Mouse (Mus musculus): ENCODE measurements around the gene Slc29a2. TPM values are rescaled to one million over a fixed set of nuclear protein-coding genes. Genes with fewer than 3 reads are reported as not detected.
A peak's percentile ranks its signal among the peaks of the same experiment; 100 is the strongest.

Gene Slc29a2
- polyA plus RNA-seq, 1 experiment from 2014 or later: 7.4 TPM

DNA sequence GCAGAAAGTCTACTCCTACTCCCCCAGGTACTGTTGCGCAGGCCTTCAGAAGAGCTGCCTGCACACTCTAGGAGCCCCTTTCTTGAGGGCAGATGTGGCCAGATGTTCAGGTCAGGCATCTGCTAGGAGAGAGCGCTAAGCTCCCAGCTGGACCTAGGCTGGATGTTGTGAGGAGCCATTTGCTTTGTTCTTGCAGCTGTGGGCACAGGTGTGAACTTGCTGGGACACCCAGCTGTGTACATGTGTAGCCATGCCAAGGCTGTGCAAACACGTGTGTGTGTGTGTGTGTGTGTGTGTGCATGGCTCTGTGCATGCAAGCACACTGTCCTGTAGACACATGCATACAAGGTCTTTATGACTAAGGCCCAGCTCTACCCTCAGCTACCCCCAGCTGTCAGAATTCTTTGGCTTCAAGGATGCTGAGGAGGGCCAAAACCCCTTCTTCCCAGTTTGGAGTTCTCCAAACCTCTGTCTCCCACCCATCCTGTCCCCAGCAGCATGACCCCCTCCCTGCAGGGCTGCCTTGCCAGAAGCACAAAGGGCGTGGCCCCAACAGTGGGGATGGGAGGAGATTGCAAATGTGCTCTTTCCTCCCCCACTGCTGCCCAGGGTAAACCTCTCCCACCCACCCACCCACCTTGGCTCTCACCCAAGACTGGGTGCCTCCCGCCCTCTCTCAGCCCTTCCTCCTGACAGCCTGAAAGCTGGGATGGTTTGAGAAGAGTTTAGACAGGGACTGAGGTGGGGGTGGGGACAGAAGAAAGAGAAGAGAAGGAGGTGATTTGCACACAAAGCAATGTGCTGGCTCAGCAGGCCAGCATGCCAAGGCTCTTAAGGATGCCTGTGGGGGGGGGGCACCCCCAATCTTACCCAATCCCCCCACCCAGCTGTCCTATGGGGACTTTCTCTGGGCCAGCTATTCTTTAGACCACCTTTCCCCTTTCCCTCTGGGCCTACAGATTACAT, 37.0 kb downstream of the Slc29a2 start:
- no peaks in the 10 kb centered on the region for H3K9me3 ChIP-seq (replicated peaks; ENCODE audit: control insufficient read depth, low read length)
- no peak overlapping the region for H3K9ac ChIP-seq (ENCODE audit: low read length)
- H3K27ac ChIP-seq (ENCODE audit: low read depth, low read length): 0 out of 2 replicates have a peak overlapping the region, but pooled peaks have one; percentile 9
- no peak overlapping the region for H3K4me2 ChIP-seq (ENCODE audit: low read length)
- ATAC-seq (no peak), DNase-seq (ENCODE audit: low spot score) (peak; percentile 33)
- H3K4me1 ChIP-seq (ENCODE audit: control insufficient read depth, insufficient read depth, low read length): peaks cover 6% of the 10 kb centered on the region; the same call in 1 of the 2 replicates
- H3K36me3 ChIP-seq (ENCODE audit: control insufficient read depth, insufficient read depth, low read length): no peaks in the 10 kb centered on the region
- 39% methylated on average over 5 of the region's 5 CpGs for WGBS
- no peak overlapping the region for H3K4me3 ChIP-seq (ENCODE audit: low read depth, low read length)
- no peaks in the 10 kb centered on the region for H3K27me3 ChIP-seq (replicated peaks; ENCODE audit: control insufficient read depth, insufficient read depth, low read length)

DNA sequence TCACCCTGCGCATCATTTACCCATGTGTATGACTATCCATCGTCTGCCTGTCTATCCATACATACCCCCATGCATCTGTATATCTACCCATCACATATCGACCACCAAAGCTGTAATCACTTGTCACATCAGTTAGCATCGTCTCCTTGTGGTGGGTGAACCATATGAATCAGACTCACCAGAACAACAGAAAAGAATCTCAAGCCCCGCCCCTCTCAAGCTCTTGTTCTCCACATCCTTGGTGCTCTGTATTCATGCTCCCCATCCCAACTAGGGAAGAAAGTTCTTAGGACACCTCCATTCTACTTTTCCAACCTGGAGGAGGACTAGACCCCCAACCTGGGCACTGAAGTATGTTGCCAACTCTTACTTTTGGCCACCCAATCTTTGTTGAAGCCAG, 38.4 kb downstream of the Slc29a2 start:
- Histone ChIP-seq H3K4me2 (ENCODE audit: low read length) (no peak overlapping the region), H3K27me3 (replicated peaks; ENCODE audit: control insufficient read depth, insufficient read depth, low read length) (0 out of 2 replicates have a peak, but pooled peaks cover 3% of the 10 kb centered on the region), H3K9ac (ENCODE audit: low read length) (no peak overlapping the region), H3K27ac (ENCODE audit: low read depth, low read length) (no peak overlapping the region), H3K9me3 (replicated peaks; ENCODE audit: control insufficient read depth, low read length) (no peaks in the 10 kb centered on the region), H3K4me3 (ENCODE audit: low read depth, low read length) (no peak overlapping the region), H3K4me1 (ENCODE audit: control insufficient read depth, insufficient read depth, low read length) (peaks cover 6% of the 10 kb centered on the region; the same call in 1 of the 2 replicates), H3K36me3 (ENCODE audit: control insufficient read depth, insufficient read depth, low read length) (no peaks in the 10 kb centered on the region)
- ATAC-seq: no peak
- no peak for DNase-seq (ENCODE audit: low spot score)
- WGBS: 83% methylated on average over 5 of the region's 5 CpGs

DNA sequence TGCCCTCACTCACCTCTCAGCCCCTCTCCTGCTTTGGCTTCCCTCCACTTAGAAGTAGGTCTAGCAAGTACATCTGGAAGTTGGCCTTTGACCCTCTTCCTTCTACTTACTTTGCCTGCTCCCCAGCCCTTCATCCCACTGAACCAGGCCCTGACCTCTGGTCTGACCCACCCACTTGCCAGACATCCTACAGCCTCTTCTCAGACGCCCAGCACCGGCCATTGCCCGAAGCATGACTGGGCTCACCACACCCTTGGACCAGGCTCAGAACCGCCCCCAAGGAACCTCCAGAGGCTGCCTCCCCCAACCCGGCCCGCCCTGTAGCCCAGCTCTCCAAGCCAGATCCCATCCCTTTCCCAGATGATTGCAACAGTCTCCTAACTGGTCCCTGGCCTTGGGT, 38.8 kb downstream of the Slc29a2 start:
- H3K9me3 ChIP-seq (replicated peaks; ENCODE audit: control insufficient read depth, low read length): no peaks in the 10 kb centered on the region
- no peak overlapping the region for H3K9ac ChIP-seq (ENCODE audit: low read length)
- H3K36me3 ChIP-seq (ENCODE audit: control insufficient read depth, insufficient read depth, low read length): no peaks in the 10 kb centered on the region
- no peak overlapping the region for H3K27ac ChIP-seq (ENCODE audit: low read depth, low read length)
- peaks cover 8% of the 10 kb centered on the region; the same call in 1 of the 2 replicates for H3K4me1 ChIP-seq (ENCODE audit: control insufficient read depth, insufficient read depth, low read length)
- H3K27me3 ChIP-seq (replicated peaks; ENCODE audit: control insufficient read depth, insufficient read depth, low read length): 0 out of 2 replicates have a peak, but pooled peaks cover 4% of the 10 kb centered on the region
- no peak for DNase-seq (ENCODE audit: low spot score)
- no peak overlapping the region for H3K4me2 ChIP-seq (ENCODE audit: low read length)
- 86% methylated on average over 6 of the region's 6 CpGs for WGBS
- no peak overlapping the region for H3K4me3 ChIP-seq (ENCODE audit: low read depth, low read length)
- no peak for ATAC-seq

DNA sequence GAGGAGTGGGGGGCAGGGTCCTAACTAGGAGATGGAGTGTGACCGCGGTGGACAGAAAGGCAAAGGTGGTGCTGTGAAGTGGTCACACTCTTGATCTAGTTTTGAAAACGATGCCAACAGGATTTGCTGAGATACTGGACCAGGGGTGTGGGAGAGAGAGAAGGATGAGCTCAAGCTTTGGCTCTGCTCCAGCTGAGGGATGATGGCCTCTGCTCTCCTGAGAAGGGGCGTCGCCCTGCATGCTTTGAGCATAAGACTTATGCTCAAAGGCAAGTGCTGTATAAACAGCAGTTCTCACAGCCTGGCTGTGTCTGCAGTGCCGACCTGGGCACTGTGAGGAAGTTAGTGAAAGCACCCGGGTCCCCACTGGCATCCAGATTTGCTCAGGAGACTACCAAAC, 41.4 kb downstream of the Slc29a2 start:
- H3K27me3 ChIP-seq (replicated peaks; ENCODE audit: control insufficient read depth, insufficient read depth, low read length): peaks cover 15% of the 10 kb centered on the region
- DNase-seq (ENCODE audit: low spot score): no peak
- ATAC-seq: no peak
- no peaks in the 10 kb centered on the region for H3K36me3 ChIP-seq (ENCODE audit: control insufficient read depth, insufficient read depth, low read length)
- no peak overlapping the region for H3K4me2 ChIP-seq (ENCODE audit: low read length)
- WGBS: 75% methylated on average over 7 of the region's 7 CpGs
- peaks cover 14% of the 10 kb centered on the region; the same call in 1 of the 2 replicates for H3K4me1 ChIP-seq (ENCODE audit: control insufficient read depth, insufficient read depth, low read length)
- no peak overlapping the region for H3K9ac ChIP-seq (ENCODE audit: low read length)
- no peak overlapping the region for H3K27ac ChIP-seq (ENCODE audit: low read depth, low read length)
- no peaks in the 10 kb centered on the region for H3K9me3 ChIP-seq (replicated peaks; ENCODE audit: control insufficient read depth, low read length)
- H3K4me3 ChIP-seq (ENCODE audit: low read depth, low read length): no peak overlapping the region

DNA sequence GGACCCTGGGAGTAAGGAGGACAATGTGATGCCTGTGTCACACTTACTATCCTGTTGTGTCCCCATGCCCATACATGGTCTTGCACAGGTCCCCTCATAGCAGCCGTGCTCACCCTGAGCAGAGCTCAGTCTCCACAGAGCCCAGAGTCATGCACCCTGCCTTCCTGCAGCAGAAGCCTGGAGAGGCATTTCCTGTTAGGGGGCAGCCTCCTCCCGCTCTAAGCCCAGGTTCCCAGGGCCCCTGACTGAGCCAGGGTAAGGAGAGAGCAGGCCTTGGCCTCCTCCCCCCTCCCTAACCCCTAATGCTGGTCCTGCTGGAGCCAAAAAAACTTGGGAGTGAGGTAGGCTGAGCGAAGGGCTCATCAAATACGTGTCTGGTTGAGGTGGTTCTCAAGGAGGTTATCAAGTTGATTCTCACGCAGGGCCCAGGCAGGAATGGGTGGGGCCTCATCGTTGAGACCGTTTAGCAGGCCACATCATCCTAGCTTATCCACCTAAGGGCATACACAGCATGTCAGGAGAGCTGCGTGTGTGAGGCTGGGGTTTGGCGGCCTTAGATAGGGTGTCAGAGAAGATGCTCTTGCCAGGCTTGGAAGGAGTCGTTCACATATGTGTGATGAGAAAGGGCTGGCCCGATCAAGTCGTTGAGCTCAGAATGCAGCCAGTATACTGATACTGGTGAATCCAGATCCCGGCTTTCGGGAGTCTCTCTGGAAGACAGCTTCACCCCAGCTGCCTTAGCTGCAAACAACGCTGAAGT, 43.6 kb downstream of the Slc29a2 start:
- Histone ChIP-seq H3K27ac (ENCODE audit: low read depth, low read length) (no peak overlapping the region), H3K9ac (ENCODE audit: low read length) (peak overlapping the region; percentile 68; the same call in 1 of the 2 replicates), H3K4me2 (ENCODE audit: low read length) (peak overlapping the region; percentile 86), H3K4me3 (ENCODE audit: low read depth, low read length) (peak overlapping the region; percentile 36), H3K36me3 (ENCODE audit: control insufficient read depth, insufficient read depth, low read length) (no peaks in the 10 kb centered on the region), H3K4me1 (ENCODE audit: control insufficient read depth, insufficient read depth, low read length) (peaks cover 22% of the 10 kb centered on the region), H3K9me3 (replicated peaks; ENCODE audit: control insufficient read depth, low read length) (no peaks in the 10 kb centered on the region), H3K27me3 (replicated peaks; ENCODE audit: control insufficient read depth, insufficient read depth, low read length) (peaks cover 15% of the 10 kb centered on the region)
- DNase-seq (ENCODE audit: low spot score) (no peak), ATAC-seq (no peak)
- WGBS: 14% methylated on average over 15 of the region's 15 CpGs

DNA sequence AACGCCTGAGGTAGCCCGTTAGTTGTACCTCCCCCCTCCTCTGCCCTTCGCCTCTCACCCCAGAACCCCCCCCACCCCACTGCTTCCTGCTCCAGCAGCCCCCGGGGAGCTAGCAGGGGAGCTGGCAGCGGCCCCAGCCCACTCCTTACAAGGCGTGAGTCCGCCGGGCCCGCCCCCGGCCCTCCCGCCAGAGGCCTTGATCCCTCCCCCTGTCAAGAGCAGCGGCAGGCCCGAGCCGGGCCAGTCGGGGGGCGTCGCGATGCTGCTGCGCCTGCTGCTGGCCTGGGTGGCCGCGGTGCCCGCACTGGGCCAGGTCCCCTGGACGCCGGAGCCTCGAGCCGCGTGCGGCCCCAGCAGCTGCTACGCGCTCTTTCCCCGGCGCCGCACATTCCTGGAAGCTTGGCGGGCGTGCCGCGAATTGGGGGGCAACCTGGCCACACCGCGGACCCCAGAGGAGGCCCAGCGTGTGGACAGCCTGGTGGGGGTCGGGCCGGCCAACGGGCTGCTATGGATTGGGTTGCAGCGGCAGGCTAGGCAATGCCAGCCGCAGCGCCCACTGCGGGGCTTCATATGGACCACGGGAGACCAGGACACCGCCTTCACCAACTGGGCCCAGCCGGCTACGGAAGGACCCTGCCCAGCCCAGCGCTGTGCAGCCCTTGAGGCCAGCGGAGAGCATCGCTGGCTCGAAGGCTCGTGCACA, 44.4 kb downstream of the Slc29a2 start, which contains the start of gene Cd248:
Gene Cd248 (plus strand): TSS at position 212 of the 703 bp plus-strand sequence.
- Histone ChIP-seq H3K9ac (ENCODE audit: low read length) (peak within 1 kb of the TSS; percentile 68), H3K27ac (ENCODE audit: low read depth, low read length) (no peak within 1 kb of the TSS), H3K4me3 (ENCODE audit: low read depth, low read length) (peak within 1 kb of the TSS; percentile 36), H3K4me1 (ENCODE audit: control insufficient read depth, insufficient read depth, low read length) (peaks cover 24% of the 10 kb centered on the region), H3K27me3 (replicated peaks; ENCODE audit: control insufficient read depth, insufficient read depth, low read length) (peaks cover 15% of the 10 kb centered on the region), H3K36me3 (ENCODE audit: control insufficient read depth, insufficient read depth, low read length) (no peaks in the 10 kb centered on the region), H3K9me3 (replicated peaks; ENCODE audit: control insufficient read depth, low read length) (no peaks in the 10 kb centered on the region), H3K4me2 (ENCODE audit: low read length) (peak within 1 kb of the TSS; percentile 86)
- peak; percentile 72 for DNase-seq (ENCODE audit: low spot score)
- ATAC-seq: peak; percentile 22
- under 1% methylated on average over 55 of the region's 56 CpGs for WGBS

DNA sequence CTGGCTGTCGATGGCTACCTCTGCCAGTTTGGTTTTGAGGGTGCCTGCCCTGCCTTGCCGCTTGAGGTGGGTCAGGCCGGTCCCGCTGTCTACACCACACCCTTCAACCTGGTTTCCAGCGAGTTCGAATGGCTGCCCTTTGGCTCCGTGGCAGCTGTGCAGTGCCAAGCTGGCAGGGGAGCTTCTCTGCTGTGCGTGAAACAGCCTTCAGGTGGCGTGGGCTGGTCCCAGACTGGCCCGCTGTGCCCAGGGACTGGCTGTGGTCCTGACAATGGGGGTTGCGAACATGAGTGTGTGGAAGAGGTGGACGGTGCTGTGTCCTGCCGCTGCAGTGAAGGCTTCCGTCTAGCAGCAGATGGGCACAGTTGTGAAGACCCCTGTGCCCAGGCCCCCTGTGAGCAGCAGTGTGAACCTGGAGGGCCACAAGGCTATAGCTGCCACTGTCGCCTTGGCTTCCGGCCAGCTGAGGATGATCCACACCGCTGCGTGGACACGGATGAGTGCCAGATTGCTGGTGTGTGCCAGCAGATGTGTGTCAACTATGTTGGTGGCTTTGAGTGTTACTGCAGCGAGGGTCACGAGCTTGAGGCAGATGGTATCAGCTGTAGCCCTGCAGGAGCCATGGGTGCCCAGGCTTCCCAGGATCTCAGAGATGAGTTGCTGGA, 45.0 kb downstream of the Slc29a2 start:
- H3K27me3 ChIP-seq (replicated peaks; ENCODE audit: control insufficient read depth, insufficient read depth, low read length): peaks cover 15% of the 10 kb centered on the region
- DNase-seq (ENCODE audit: low spot score): no peak
- no peak for ATAC-seq

DNA sequence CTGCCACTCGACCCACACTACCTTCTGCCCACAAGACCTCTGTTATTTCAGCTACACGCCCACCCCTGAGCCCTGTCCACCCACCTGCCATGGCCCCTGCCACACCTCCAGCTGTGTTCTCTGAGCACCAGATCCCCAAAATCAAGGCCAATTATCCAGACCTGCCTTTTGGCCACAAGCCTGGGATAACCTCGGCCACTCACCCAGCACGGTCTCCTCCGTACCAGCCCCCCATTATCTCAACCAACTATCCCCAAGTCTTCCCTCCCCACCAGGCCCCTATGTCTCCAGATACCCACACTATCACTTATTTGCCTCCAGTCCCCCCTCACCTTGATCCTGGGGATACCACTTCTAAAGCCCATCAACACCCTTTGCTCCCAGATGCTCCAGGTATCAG, 45.8 kb downstream of the Slc29a2 start:
- ATAC-seq (no peak), DNase-seq (ENCODE audit: low spot score) (no peak)
- H3K9ac ChIP-seq (ENCODE audit: low read length): no peak overlapping the region
- peaks cover 24% of the 10 kb centered on the region for H3K4me1 ChIP-seq (ENCODE audit: control insufficient read depth, insufficient read depth, low read length)
- H3K9me3 ChIP-seq (replicated peaks; ENCODE audit: control insufficient read depth, low read length): no peaks in the 10 kb centered on the region
- WGBS: 84% methylated on average over 5 of the region's 5 CpGs
- H3K27me3 ChIP-seq (replicated peaks; ENCODE audit: control insufficient read depth, insufficient read depth, low read length): peaks cover 15% of the 10 kb centered on the region
- no peak overlapping the region for H3K4me3 ChIP-seq (ENCODE audit: low read depth, low read length)
- H3K27ac ChIP-seq (ENCODE audit: low read depth, low read length): no peak overlapping the region
- H3K36me3 ChIP-seq (ENCODE audit: control insufficient read depth, insufficient read depth, low read length): no peaks in the 10 kb centered on the region
- H3K4me2 ChIP-seq (ENCODE audit: low read length): no peak overlapping the region

More for the DNA sequence above, 45.0 kb downstream of the Slc29a2 start:
- 41% methylated on average over 21 of the region's 21 CpGs for WGBS
- no peaks in the 10 kb centered on the region for H3K9me3 ChIP-seq (replicated peaks; ENCODE audit: control insufficient read depth, low read length)
- H3K4me3 ChIP-seq (ENCODE audit: low read depth, low read length): peak overlapping the region; percentile 36
- peaks cover 24% of the 10 kb centered on the region for H3K4me1 ChIP-seq (ENCODE audit: control insufficient read depth, insufficient read depth, low read length)
- H3K27ac ChIP-seq (ENCODE audit: low read depth, low read length): no peak overlapping the region
- peak overlapping the region; percentile 86 for H3K4me2 ChIP-seq (ENCODE audit: low read length)
- peak overlapping the region; percentile 68 for H3K9ac ChIP-seq (ENCODE audit: low read length)
- no peaks in the 10 kb centered on the region for H3K36me3 ChIP-seq (ENCODE audit: control insufficient read depth, insufficient read depth, low read length)

All from forebrain, embryonic 14.5 days (tissue).